Mouse (Mus musculus): ENCODE results near the gene Zbtb24. TPM values are rescaled to one million over a fixed set of nuclear protein-coding genes. Genes with fewer than 3 reads are reported as not detected.
A peak's percentile ranks its signal among the peaks of the same experiment; 100 is the strongest.

Zbtb24 gene
- polyA plus RNA-seq, 1 experiment = 31.6 TPM

GRCm38 (mm10) chr10:41461057-41461722 is 11.0 kb downstream of the Zbtb24 start:
- H3K36me3 ChIP-seq (ENCODE audit: control insufficient read depth, insufficient read depth, low read length) = peaks cover 27% of the 10 kb centered on the region

GRCm38 (mm10) chr10:41464401-41464955 is 14.3 kb downstream of the Zbtb24 start:
- H3K36me3 ChIP-seq (ENCODE audit: control insufficient read depth, insufficient read depth, low read length) = peaks cover 17% of the 10 kb centered on the region
- H3K4me3 ChIP-seq (ENCODE audit: control insufficient read depth, insufficient read depth, low read length) = no peak overlapping the region
- no peak for TF ChIP-seq POLR2A (IDR thresholded peaks at IDR 0.05; ENCODE audit: control insufficient read depth, extremely low read depth, insufficient read depth, low read length, poor library complexity)
- no peak for TF ChIP-seq CTCF (IDR thresholded peaks at IDR 0.05; ENCODE audit: borderline replicate concordance, control insufficient read depth, extremely low read depth, insufficient read depth, low read length, poor library complexity)
- no peak overlapping the region for H3K27ac ChIP-seq (ENCODE audit: control insufficient read depth, insufficient read depth, low read length)
- no peaks in the 10 kb centered on the region for H3K4me1 ChIP-seq (replicated peaks; ENCODE audit: control insufficient read depth, insufficient read depth, low read length)
- DNase-seq = no peak
- 97% methylated on average over 15 of the region's 15 CpGs for WGBS
- no peaks in the 10 kb centered on the region for H3K27me3 ChIP-seq (ENCODE audit: control insufficient read depth, insufficient read depth, low read length)

More at GRCm38 (mm10) chr10:41461057-41461722, 11.0 kb downstream of the Zbtb24 start:
- H3K4me1 ChIP-seq (replicated peaks; ENCODE audit: control insufficient read depth, insufficient read depth, low read length) = no peaks in the 10 kb centered on the region
- H3K4me3 ChIP-seq (ENCODE audit: control insufficient read depth, insufficient read depth, low read length) = no peak overlapping the region
- TF ChIP-seq CTCF (IDR thresholded peaks at IDR 0.05; ENCODE audit: borderline replicate concordance, control insufficient read depth, extremely low read depth, insufficient read depth, low read length, poor library complexity) = no peak
- no peak for TF ChIP-seq POLR2A (IDR thresholded peaks at IDR 0.05; ENCODE audit: control insufficient read depth, extremely low read depth, insufficient read depth, low read length, poor library complexity)
- H3K27me3 ChIP-seq (ENCODE audit: control insufficient read depth, insufficient read depth, low read length) = no peaks in the 10 kb centered on the region
- DNase-seq = no peak
- no peak overlapping the region for H3K27ac ChIP-seq (ENCODE audit: control insufficient read depth, insufficient read depth, low read length)
- 90% methylated on average over 3 of the region's 3 CpGs for WGBS

GRCm38 (mm10) chr10:41467325-41467724 is 17.1 kb downstream of the Zbtb24 start:
- H3K27me3 ChIP-seq (ENCODE audit: control insufficient read depth, insufficient read depth, low read length) = no peaks in the 10 kb centered on the region
- no peak for DNase-seq
- TF ChIP-seq CTCF (IDR thresholded peaks at IDR 0.05; ENCODE audit: borderline replicate concordance, control insufficient read depth, extremely low read depth, insufficient read depth, low read length, poor library complexity) (no peak), POLR2A (IDR thresholded peaks at IDR 0.05; ENCODE audit: control insufficient read depth, extremely low read depth, insufficient read depth, low read length, poor library complexity) (no peak)
- H3K4me3 ChIP-seq (ENCODE audit: control insufficient read depth, insufficient read depth, low read length) = no peak overlapping the region
- WGBS = 93% methylated on average over 6 of the region's 6 CpGs
- no peak overlapping the region for H3K27ac ChIP-seq (ENCODE audit: control insufficient read depth, insufficient read depth, low read length)
- peaks cover 11% of the 10 kb centered on the region for H3K36me3 ChIP-seq (ENCODE audit: control insufficient read depth, insufficient read depth, low read length)
- peaks cover 5% of the 10 kb centered on the region for H3K4me1 ChIP-seq (replicated peaks; ENCODE audit: control insufficient read depth, insufficient read depth, low read length)

- Histone ChIP-seq H3K36me3 (ENCODE audit: control insufficient read depth, insufficient read depth, low read length) (no peaks in the 10 kb centered on the region), H3K27ac (ENCODE audit: control insufficient read depth, insufficient read depth, low read length) (no peak overlapping the region), H3K4me3 (ENCODE audit: control insufficient read depth, insufficient read depth, low read length) (no peak overlapping the region), H3K27me3 (ENCODE audit: control insufficient read depth, insufficient read depth, low read length) (no peaks in the 10 kb centered on the region), H3K4me1 (replicated peaks; ENCODE audit: control insufficient read depth, insufficient read depth, low read length) (peaks cover 25% of the 10 kb centered on the region)
- TF ChIP-seq CTCF (IDR thresholded peaks at IDR 0.05; ENCODE audit: borderline replicate concordance, control insufficient read depth, extremely low read depth, insufficient read depth, low read length, poor library complexity) = no peak
- TF ChIP-seq POLR2A (IDR thresholded peaks at IDR 0.05; ENCODE audit: control insufficient read depth, extremely low read depth, insufficient read depth, low read length, poor library complexity) = no peak
- no peak for DNase-seq
- 94% methylated on average over 3 of the region's 3 CpGs for WGBS
These were observed 20.5 kb downstream of the Zbtb24 start for GRCm38 (mm10) chr10:41470693-41471092.

GRCm38 (mm10) chr10:41472534-41472933 is 22.4 kb downstream of the Zbtb24 start:
- Histone ChIP-seq H3K4me3 (ENCODE audit: control insufficient read depth, insufficient read depth, low read length) (no peak overlapping the region), H3K27me3 (ENCODE audit: control insufficient read depth, insufficient read depth, low read length) (no peaks in the 10 kb centered on the region), H3K36me3 (ENCODE audit: control insufficient read depth, insufficient read depth, low read length) (no peaks in the 10 kb centered on the region), H3K27ac (ENCODE audit: control insufficient read depth, insufficient read depth, low read length) (0 out of 2 replicates have a peak overlapping the region, but pooled peaks have one; percentile 3), H3K4me1 (replicated peaks; ENCODE audit: control insufficient read depth, insufficient read depth, low read length) (peaks cover 33% of the 10 kb centered on the region)
- TF ChIP-seq CTCF (IDR thresholded peaks at IDR 0.05; ENCODE audit: borderline replicate concordance, control insufficient read depth, extremely low read depth, insufficient read depth, low read length, poor library complexity) (no peak), POLR2A (IDR thresholded peaks at IDR 0.05; ENCODE audit: control insufficient read depth, extremely low read depth, insufficient read depth, low read length, poor library complexity) (no peak)
- DNase-seq = no peak

- 36% methylated on average over 5 of the region's 5 CpGs for WGBS
- Histone ChIP-seq H3K4me3 (ENCODE audit: control insufficient read depth, insufficient read depth, low read length) (no peak overlapping the region), H3K27ac (ENCODE audit: control insufficient read depth, insufficient read depth, low read length) (0 out of 2 replicates have a peak overlapping the region, but pooled peaks have one; percentile 30), H3K27me3 (ENCODE audit: control insufficient read depth, insufficient read depth, low read length) (no peaks in the 10 kb centered on the region), H3K36me3 (ENCODE audit: control insufficient read depth, insufficient read depth, low read length) (no peaks in the 10 kb centered on the region), H3K4me1 (replicated peaks; ENCODE audit: control insufficient read depth, insufficient read depth, low read length) (peaks cover 38% of the 10 kb centered on the region)
- no peak for TF ChIP-seq CTCF (IDR thresholded peaks at IDR 0.05; ENCODE audit: borderline replicate concordance, control insufficient read depth, extremely low read depth, insufficient read depth, low read length, poor library complexity)
- TF ChIP-seq POLR2A (IDR thresholded peaks at IDR 0.05; ENCODE audit: control insufficient read depth, extremely low read depth, insufficient read depth, low read length, poor library complexity) = no peak
- DNase-seq = no peak
These were observed 22.8 kb downstream of the Zbtb24 start for GRCm38 (mm10) chr10:41472962-41473481.

Measured in thymus, adult 2 months (tissue).